Mouse (Mus musculus) limb, embryonic 13.5 days (tissue): ENCODE measurements around the gene Klf2. TPM values are rescaled to one million over a fixed set of nuclear protein-coding genes. Genes with fewer than 3 reads are reported as not detected.

ENCODE experiments used
- ATAC-seq: fragments of 200-750 bp; cut with Nextera tagmentation; 2 replicates; pipeline ENCODE4 v1.8.0; 2017; ENCODE audit warnings: low read depth, moderate number of reproducible peaks, moderate TSS enrichment; ENCODE audit not compliant: low FRiP score
- H3K27ac ChIP-seq: fragments of 300-500 bp; sonication (generic); 2 replicates; pipeline ENCODE4 v1.5.1; 2015; ENCODE audit warnings: inconsistent platforms, mild to moderate bottlenecking, moderate library complexity
- H3K27me3 ChIP-seq: fragments of 300-500 bp; sonication (generic); 2 replicates; pipeline ENCODE4 v1.6.1; 2015; ENCODE audit warnings: mild to moderate bottlenecking, inconsistent platforms
- H3K36me3 ChIP-seq: fragments of 300-500 bp; sonication (generic); 2 replicates; pipeline ENCODE4 v1.6.1; 2015; ENCODE audit warnings: inconsistent platforms, mild to moderate bottlenecking, moderate library complexity
- H3K4me1 ChIP-seq: fragments of 300-500 bp; sonication (generic); 2 replicates; pipeline ENCODE4 v1.6.1; 2015; ENCODE audit warnings: inconsistent platforms
- H3K4me2 ChIP-seq: fragments of 300-500 bp; sonication (generic); replicated peaks from 2 replicates; pipeline ENCODE4 v1.6.1; 2015; ENCODE audit warnings: inconsistent platforms, mild to moderate bottlenecking, moderate library complexity
- H3K4me3 ChIP-seq: fragments of 300-500 bp; sonication (generic); 2 replicates; pipeline ENCODE4 v1.5.1; 2015; ENCODE audit warnings: moderate library complexity, mild to moderate bottlenecking, inconsistent platforms
- H3K9ac ChIP-seq: fragments of 300-500 bp; sonication (generic); 2 replicates; pipeline ENCODE4 v1.6.1; 2015; ENCODE audit warnings: mild to moderate bottlenecking, inconsistent platforms
- H3K9me3 ChIP-seq: fragments of 300-500 bp; sonication (generic); 2 replicates; pipeline ENCODE4 v1.6.1; 2016; ENCODE audit warnings: inconsistent platforms
- WGBS: fragments of 180-500 bp; shearing (Covaris S2); methylation state at CpG from one replicate; pipeline ENCODE4 v1.1.7; 2015; 5-methylcytosine and 5-hydroxymethylcytosine counted together
- polyA plus RNA-seq: library from polyadenylated mRNA; unstranded; fragments of >200 nt; fragmentation: Nextera tagmentation; extraction: Ambion mirVana; gene quantifications from 2 replicates; pipeline ENCODE4 v1.2.1, GENCODE M21; 2015

Klf2 gene
- polyA plus RNA-seq, 1 experiment from 2014 or later = 8.9 TPM

- H3K27me3 ChIP-seq = 0 out of 2 replicates have a peak, but pooled peaks cover 4% of the 10 kb centered on the region
- no peak overlapping the region for H3K9ac ChIP-seq
- H3K4me3 ChIP-seq = no peak overlapping the region
- H3K4me2 ChIP-seq = no peak overlapping the region
- no peak for ATAC-seq
- H3K36me3 ChIP-seq = no peaks in the 10 kb centered on the region
- peaks cover 24% of the 10 kb centered on the region for H3K4me1 ChIP-seq
- H3K9me3 ChIP-seq = no peaks in the 10 kb centered on the region
- no peak overlapping the region for H3K27ac ChIP-seq
- 60% methylated on average over 2 of the region's 2 CpGs for WGBS
These were observed 27.7 kb upstream of the Klf2 start for GRCm38 (mm10) chr8:72291104-72291503.

GRCm38 (mm10) chr8:72293309-72293708 lies 25.5 kb upstream of the Klf2 start:
- no peak overlapping the region for H3K27ac ChIP-seq
- H3K36me3 ChIP-seq = no peaks in the 10 kb centered on the region
- 0 out of 2 replicates have a peak, but pooled peaks cover 6% of the 10 kb centered on the region for H3K27me3 ChIP-seq
- no peaks in the 10 kb centered on the region for H3K9me3 ChIP-seq
- H3K4me1 ChIP-seq = peaks cover 18% of the 10 kb centered on the region
- no peak overlapping the region for H3K4me2 ChIP-seq
- no peak overlapping the region for H3K9ac ChIP-seq
- H3K4me3 ChIP-seq = no peak overlapping the region
- ATAC-seq = no peak

GRCm38 (mm10) chr8:72295125-72295524 lies 23.7 kb upstream of the Klf2 start:
- H3K36me3 ChIP-seq = no peaks in the 10 kb centered on the region
- H3K27ac ChIP-seq = peak overlapping the region; percentile 71
- WGBS = 53% methylated on average over 3 of the region's 3 CpGs
- H3K27me3 ChIP-seq = 0 out of 2 replicates have a peak, but pooled peaks cover 6% of the 10 kb centered on the region
- no peak overlapping the region for H3K4me3 ChIP-seq
- no peak overlapping the region; the same call in 1 of the 2 replicates for H3K4me2 ChIP-seq
- H3K4me1 ChIP-seq = peaks cover 18% of the 10 kb centered on the region
- 0 out of 2 replicates have a peak, but pooled peaks have one; percentile 4 for ATAC-seq
- no peaks in the 10 kb centered on the region for H3K9me3 ChIP-seq
- H3K9ac ChIP-seq = no peak overlapping the region; the same call in 1 of the 2 replicates

GRCm38 (mm10) chr8:72295679-72296078 lies 23.2 kb upstream of the Klf2 start:
- Histone ChIP-seq H3K9ac (no peak overlapping the region), H3K4me2 (peak overlapping the region; percentile 27), H3K4me3 (no peak overlapping the region), H3K27ac (peak overlapping the region; percentile 71), H3K36me3 (no peaks in the 10 kb centered on the region), H3K4me1 (peaks cover 18% of the 10 kb centered on the region), H3K9me3 (no peaks in the 10 kb centered on the region), H3K27me3 (0 out of 2 replicates have a peak, but pooled peaks cover 5% of the 10 kb centered on the region)
- 21% methylated on average over 8 of the region's 8 CpGs for WGBS
- ATAC-seq = peak; percentile 91

- H3K4me2 ChIP-seq = no peak overlapping the region
- H3K4me1 ChIP-seq = peaks cover 18% of the 10 kb centered on the region
- no peak for ATAC-seq
- H3K27me3 ChIP-seq = 0 out of 2 replicates have a peak, but pooled peaks cover 5% of the 10 kb centered on the region
- no peak overlapping the region for H3K4me3 ChIP-seq
- WGBS = 88% methylated on average over 8 of the region's 8 CpGs
- no peaks in the 10 kb centered on the region for H3K36me3 ChIP-seq
- no peak overlapping the region for H3K27ac ChIP-seq
- no peak overlapping the region for H3K9ac ChIP-seq
- no peaks in the 10 kb centered on the region for H3K9me3 ChIP-seq
These were observed 22.3 kb upstream of the Klf2 start for GRCm38 (mm10) chr8:72296561-72296960.

GRCm38 (mm10) chr8:72298928-72299327 lies 19.9 kb upstream of the Klf2 start:
- Histone ChIP-seq H3K27ac (no peak overlapping the region), H3K27me3 (0 out of 2 replicates have a peak, but pooled peaks cover 5% of the 10 kb centered on the region), H3K4me2 (no peak overlapping the region), H3K9ac (no peak overlapping the region), H3K4me3 (no peak overlapping the region), H3K4me1 (peaks cover 29% of the 10 kb centered on the region), H3K36me3 (no peaks in the 10 kb centered on the region), H3K9me3 (no peaks in the 10 kb centered on the region)
- ATAC-seq = no peak
- 89% methylated on average over 1 of the region's 1 CpGs for WGBS

- Histone ChIP-seq H3K9me3 (no peaks in the 10 kb centered on the region), H3K4me3 (no peak overlapping the region), H3K9ac (no peak overlapping the region), H3K4me1 (peaks cover 15% of the 10 kb centered on the region), H3K27ac (no peak overlapping the region), H3K4me2 (no peak overlapping the region), H3K36me3 (no peaks in the 10 kb centered on the region), H3K27me3 (0 out of 2 replicates have a peak, but pooled peaks cover 5% of the 10 kb centered on the region)
- ATAC-seq = no peak
- 80% methylated on average over 9 of the region's 9 CpGs for WGBS
These were observed 18.0 kb upstream of the Klf2 start for GRCm38 (mm10) chr8:72300654-72301400.

GRCm38 (mm10) chr8:72301497-72301896 lies 17.3 kb upstream of the Klf2 start:
- no peaks in the 10 kb centered on the region for H3K36me3 ChIP-seq
- ATAC-seq = no peak
- no peak overlapping the region for H3K4me2 ChIP-seq
- peaks cover 11% of the 10 kb centered on the region for H3K4me1 ChIP-seq
- no peak overlapping the region for H3K27ac ChIP-seq
- 81% methylated on average over 5 of the region's 5 CpGs for WGBS
- H3K27me3 ChIP-seq = 0 out of 2 replicates have a peak, but pooled peaks cover 5% of the 10 kb centered on the region
- H3K4me3 ChIP-seq = no peak overlapping the region
- H3K9me3 ChIP-seq = no peaks in the 10 kb centered on the region
- no peak overlapping the region for H3K9ac ChIP-seq

- ATAC-seq = peak; percentile 26
- 0 out of 2 replicates have a peak, but pooled peaks cover 3% of the 10 kb centered on the region for H3K27me3 ChIP-seq
- peak overlapping the region; percentile 84 for H3K27ac ChIP-seq
- H3K4me2 ChIP-seq = peak overlapping the region; percentile 16; the same call in 1 of the 2 replicates
- 51% methylated on average over 8 of the region's 8 CpGs for WGBS
- no peaks in the 10 kb centered on the region for H3K9me3 ChIP-seq
- H3K36me3 ChIP-seq = no peaks in the 10 kb centered on the region
- H3K4me3 ChIP-seq = no peak overlapping the region
- no peak overlapping the region for H3K9ac ChIP-seq
- H3K4me1 ChIP-seq = peaks cover 11% of the 10 kb centered on the region
These were observed 15.7 kb upstream of the Klf2 start for GRCm38 (mm10) chr8:72302986-72303612.

- Histone ChIP-seq H3K9ac (no peak overlapping the region), H3K27ac (peak overlapping the region; percentile 84), H3K4me3 (no peak overlapping the region), H3K9me3 (no peaks in the 10 kb centered on the region), H3K4me2 (peak overlapping the region; percentile 16; the same call in 1 of the 2 replicates), H3K27me3 (0 out of 2 replicates have a peak, but pooled peaks cover 3% of the 10 kb centered on the region), H3K36me3 (no peaks in the 10 kb centered on the region), H3K4me1 (peaks cover 11% of the 10 kb centered on the region)
- peak; percentile 38; the same call in 1 of the 2 replicates for ATAC-seq
- WGBS = 46% methylated on average over 8 of the region's 8 CpGs
These were observed 15.2 kb upstream of the Klf2 start for GRCm38 (mm10) chr8:72303633-72304032.

- Histone ChIP-seq H3K9ac (no peak within 1 kb of the TSS), H3K36me3 (no peaks in the 10 kb centered on the region), H3K27me3 (0 out of 2 replicates have a peak, but pooled peaks cover 3% of the 10 kb centered on the region), H3K9me3 (no peaks in the 10 kb centered on the region), H3K4me1 (peaks cover 11% of the 10 kb centered on the region), H3K4me3 (no peak within 1 kb of the TSS), H3K4me2 (no peak within 1 kb of the TSS), H3K27ac (no peak within 1 kb of the TSS)
- no peak for ATAC-seq
- 78% methylated on average over 16 of the region's 16 CpGs for WGBS
These were observed 13.5 kb upstream of the Klf2 start, which contains the start of gene Gm10282 for GRCm38 (mm10) chr8:72305210-72305905. Gene Gm10282, minus strand, starts transcription at chr8:72305260.

GRCm38 (mm10) chr8:72306913-72307312 lies 11.9 kb upstream of the Klf2 start:
- Histone ChIP-seq H3K9me3 (no peaks in the 10 kb centered on the region), H3K4me2 (no peak overlapping the region), H3K27me3 (no peaks in the 10 kb centered on the region), H3K4me3 (no peak overlapping the region), H3K36me3 (no peaks in the 10 kb centered on the region), H3K27ac (no peak overlapping the region), H3K4me1 (peaks cover 13% of the 10 kb centered on the region), H3K9ac (no peak overlapping the region)
- WGBS = 84% methylated on average over 5 of the region's 5 CpGs
- ATAC-seq = no peak
